Mouse (Mus musculus): Measurements from ENCODE around the gene Ddr2. TPM values are rescaled to one million over a fixed set of nuclear protein-coding genes. Genes with fewer than 3 reads are reported as not detected.
A peak's percentile ranks its signal among the peaks of the same experiment; 100 is the strongest.

Gene Ddr2
- polyA plus RNA-seq, 1 experiment from 2014 or later, result 1.1 TPM

DNA sequence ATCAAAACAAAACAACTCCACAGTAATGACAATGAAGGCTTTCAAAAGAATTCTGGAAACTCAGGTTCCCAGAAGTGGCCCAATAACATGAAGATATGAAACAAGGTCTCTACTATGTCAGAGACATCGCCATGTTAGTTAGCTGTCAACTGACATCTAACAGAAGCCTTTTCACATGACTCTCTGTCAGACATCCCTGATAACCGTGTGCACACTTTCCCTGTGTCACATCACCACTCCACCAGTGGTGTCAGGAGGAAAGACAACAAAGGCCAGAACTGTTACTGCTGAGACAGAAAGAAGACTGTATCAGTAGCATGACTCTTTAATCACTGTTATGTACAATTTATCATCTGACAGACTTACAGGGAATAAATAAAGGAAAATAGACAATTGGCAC is 138.6 kb downstream of the Ddr2 start:
- no peak overlapping the region for H3K27ac ChIP-seq (replicated peaks)
- no peaks in the 10 kb centered on the region for H3K9me3 ChIP-seq (replicated peaks)
- H3K36me3 ChIP-seq (replicated peaks), result no peaks in the 10 kb centered on the region

DNA sequence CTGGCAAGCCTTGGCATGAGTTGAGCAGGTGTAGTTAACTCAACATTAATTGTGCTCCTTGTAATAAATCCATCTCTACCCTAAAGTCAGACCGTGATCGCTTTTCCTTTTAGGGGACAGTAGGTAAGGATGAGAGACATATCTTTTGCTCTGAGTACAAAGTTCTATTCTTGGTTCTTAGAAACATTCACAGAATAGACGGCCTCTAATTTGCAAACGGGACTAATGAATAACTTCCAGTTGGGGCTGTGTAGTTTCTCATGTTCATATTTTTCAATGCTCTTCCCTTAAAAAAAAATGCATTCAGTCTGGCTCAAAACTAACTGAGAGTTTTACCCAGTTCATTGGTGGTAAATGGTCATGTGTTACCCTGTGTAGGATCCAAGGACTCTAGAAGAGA is 139.6 kb downstream of the Ddr2 start:
- Histone ChIP-seq H3K36me3 (replicated peaks) (no peaks in the 10 kb centered on the region), H3K4me2 (no peak overlapping the region), H3K27ac (replicated peaks) (no peak overlapping the region), H3K4me1 (replicated peaks) (peaks cover 12% of the 10 kb centered on the region), H3K9ac (no peak overlapping the region), H3K27me3 (no peaks in the 10 kb centered on the region), H3K4me3 (replicated peaks) (no peak overlapping the region), H3K9me3 (replicated peaks) (no peaks in the 10 kb centered on the region)
- ATAC-seq (ENCODE audit: insufficient read depth), result no peak
- WGBS (ENCODE audit: insufficient replicate concordance), result 80% methylated on average over 4 of the region's 4 CpGs

More for the DNA sequence above, 138.6 kb downstream of the Ddr2 start:
- Histone ChIP-seq H3K9ac (no peak overlapping the region), H3K27me3 (no peaks in the 10 kb centered on the region), H3K4me1 (replicated peaks) (peaks cover 12% of the 10 kb centered on the region), H3K4me2 (no peak overlapping the region), H3K4me3 (replicated peaks) (no peak overlapping the region)
- no peak for ATAC-seq (ENCODE audit: insufficient read depth)
- 63% methylated on average over 2 of the region's 2 CpGs for WGBS (ENCODE audit: insufficient replicate concordance)

GRCm38 (mm10) chr1:169969516-169969886 is 141.1 kb downstream of the Ddr2 start:
- WGBS (ENCODE audit: insufficient replicate concordance), result 2% methylated on average over 6 of the region's 9 CpGs
- H3K4me3 ChIP-seq (replicated peaks), result peak overlapping the region; percentile 66
- H3K9me3 ChIP-seq (replicated peaks), result no peaks in the 10 kb centered on the region
- no peaks in the 10 kb centered on the region for H3K27me3 ChIP-seq
- peak overlapping the region; percentile 54 for H3K9ac ChIP-seq
- peak overlapping the region; percentile 68 for H3K27ac ChIP-seq (replicated peaks)
- H3K4me2 ChIP-seq, result peak overlapping the region; percentile 90
- peaks cover 9% of the 10 kb centered on the region; the same call in 1 of the 2 replicates for H3K36me3 ChIP-seq (replicated peaks)
- peak; percentile 26 for ATAC-seq (ENCODE audit: insufficient read depth)
- H3K4me1 ChIP-seq (replicated peaks), result peaks cover 12% of the 10 kb centered on the region

- no peaks in the 10 kb centered on the region for H3K27me3 ChIP-seq
- H3K4me3 ChIP-seq (replicated peaks), result peak within 1 kb of the TSS; percentile 66
- WGBS (ENCODE audit: insufficient replicate concordance), result under 1% methylated on average over 48 of the region's 48 CpGs
Observed at GRCm38 (mm10) chr1:169968792-169969515, 141.6 kb downstream of the Ddr2 start, which contains the start of gene Hsd17b7. TSS of gene Hsd17b7 (minus strand) at chr1:169969241.

DNA sequence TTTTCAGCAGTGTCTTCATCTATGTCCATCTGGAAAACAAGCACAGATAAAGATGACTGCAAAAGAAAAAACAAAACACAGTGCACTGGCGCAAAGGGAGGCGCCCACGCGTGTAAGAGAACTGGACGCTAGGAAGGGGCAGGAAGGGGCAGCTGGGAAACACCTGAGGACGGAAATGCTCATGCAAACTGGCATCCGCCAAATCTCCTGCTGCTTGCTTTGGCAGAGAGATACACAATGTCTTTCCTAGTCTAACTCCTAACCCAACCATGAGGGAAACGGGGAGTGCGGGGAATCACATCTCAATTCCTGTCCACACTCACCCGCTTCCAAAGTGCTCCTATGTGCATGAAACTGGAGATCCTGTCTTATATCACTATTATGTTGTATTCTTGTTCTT is 157.5 kb downstream of the Ddr2 start:
- Histone ChIP-seq H3K4me1 (replicated peaks) (no peaks in the 10 kb centered on the region), H3K4me2 (no peak overlapping the region), H3K9ac (no peak overlapping the region), H3K36me3 (replicated peaks) (peaks cover 21% of the 10 kb centered on the region; the same call in 1 of the 2 replicates), H3K27me3 (no peaks in the 10 kb centered on the region), H3K9me3 (replicated peaks) (no peaks in the 10 kb centered on the region), H3K4me3 (replicated peaks) (no peak overlapping the region), H3K27ac (replicated peaks) (no peak overlapping the region)
- 84% methylated on average over 10 of the region's 10 CpGs for WGBS (ENCODE audit: insufficient replicate concordance)
- no peak for ATAC-seq (ENCODE audit: insufficient read depth)

More at GRCm38 (mm10) chr1:169968792-169969515, 141.6 kb downstream of the Ddr2 start, which contains the start of gene Hsd17b7:
- peak within 1 kb of the TSS; percentile 68 for H3K27ac ChIP-seq (replicated peaks)
- H3K9me3 ChIP-seq (replicated peaks), result no peaks in the 10 kb centered on the region
- H3K4me1 ChIP-seq (replicated peaks), result peaks cover 12% of the 10 kb centered on the region
- peak; percentile 100 for ATAC-seq (ENCODE audit: insufficient read depth)
- peak within 1 kb of the TSS; percentile 90 for H3K4me2 ChIP-seq
- H3K36me3 ChIP-seq (replicated peaks), result peaks cover 9% of the 10 kb centered on the region; the same call in 1 of the 2 replicates
- peak within 1 kb of the TSS; percentile 54 for H3K9ac ChIP-seq

DNA sequence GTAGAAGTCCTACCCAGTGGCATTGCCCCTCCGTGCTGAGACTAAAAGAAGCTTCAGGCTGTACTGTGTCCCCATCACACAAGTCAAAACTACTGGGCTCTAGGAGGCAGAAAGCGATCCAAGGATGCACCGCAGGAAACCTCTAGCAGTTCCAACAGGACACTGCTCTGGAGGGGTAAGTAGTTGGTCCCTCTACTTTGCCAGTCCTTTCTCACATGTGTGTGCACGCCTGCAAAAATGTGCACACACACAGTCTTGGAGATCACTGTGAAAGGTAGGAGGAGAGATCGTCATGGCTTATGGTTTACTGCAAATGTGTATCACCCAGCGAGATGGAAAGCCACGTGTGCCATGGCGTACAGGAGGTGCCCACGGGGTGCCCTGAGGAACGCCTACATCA is 157.9 kb downstream of the Ddr2 start:
- H3K9ac ChIP-seq, result no peak overlapping the region
- ATAC-seq (ENCODE audit: insufficient read depth), result no peak
- no peak overlapping the region for H3K4me2 ChIP-seq
- no peaks in the 10 kb centered on the region for H3K9me3 ChIP-seq (replicated peaks)
- H3K4me3 ChIP-seq (replicated peaks), result no peak overlapping the region
- H3K4me1 ChIP-seq (replicated peaks), result no peaks in the 10 kb centered on the region
- H3K27ac ChIP-seq (replicated peaks), result no peak overlapping the region
- 81% methylated on average over 10 of the region's 10 CpGs for WGBS (ENCODE audit: insufficient replicate concordance)
- H3K36me3 ChIP-seq (replicated peaks), result peaks cover 16% of the 10 kb centered on the region; the same call in 1 of the 2 replicates
- no peaks in the 10 kb centered on the region for H3K27me3 ChIP-seq

- 84% methylated on average over 6 of the region's 6 CpGs for WGBS (ENCODE audit: insufficient replicate concordance)
- Histone ChIP-seq H3K36me3 (replicated peaks) (peaks cover 15% of the 10 kb centered on the region; the same call in 1 of the 2 replicates), H3K4me2 (no peak overlapping the region), H3K9me3 (replicated peaks) (no peaks in the 10 kb centered on the region), H3K9ac (no peak overlapping the region), H3K4me1 (replicated peaks) (no peaks in the 10 kb centered on the region), H3K27ac (replicated peaks) (no peak overlapping the region), H3K27me3 (no peaks in the 10 kb centered on the region), H3K4me3 (replicated peaks) (no peak overlapping the region)
- no peak for ATAC-seq (ENCODE audit: insufficient read depth)
Observed at GRCm38 (mm10) chr1:169951561-169951960, 159.0 kb downstream of the Ddr2 start.

DNA sequence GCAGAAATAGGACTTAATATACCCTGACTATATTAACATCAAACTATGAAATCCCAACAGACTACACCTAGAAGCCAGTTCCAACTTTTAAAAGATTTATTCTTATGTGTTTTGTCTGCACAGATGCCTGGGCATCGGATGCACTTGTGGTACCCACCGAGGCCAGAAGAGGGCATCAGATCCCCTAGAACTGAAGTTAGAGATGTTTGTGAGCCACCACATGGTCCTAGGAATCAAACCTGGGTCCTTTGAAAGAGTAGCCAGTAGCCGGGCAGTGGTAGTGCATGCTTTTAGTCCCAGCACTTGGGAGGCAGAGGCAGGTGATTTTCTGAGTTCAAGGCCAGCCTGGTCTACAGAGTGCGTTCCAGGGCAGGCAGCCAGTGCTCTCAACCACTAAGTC is 159.9 kb downstream of the Ddr2 start:
- Histone ChIP-seq H3K36me3 (replicated peaks) (peaks cover 12% of the 10 kb centered on the region; the same call in 1 of the 2 replicates), H3K4me3 (replicated peaks) (no peak overlapping the region), H3K27ac (replicated peaks) (no peak overlapping the region), H3K4me2 (no peak overlapping the region), H3K27me3 (no peaks in the 10 kb centered on the region), H3K4me1 (replicated peaks) (no peaks in the 10 kb centered on the region), H3K9me3 (replicated peaks) (no peaks in the 10 kb centered on the region), H3K9ac (no peak overlapping the region)
- no peak for ATAC-seq (ENCODE audit: insufficient read depth)
- WGBS (ENCODE audit: insufficient replicate concordance), result 70% methylated on average over 4 of the region's 4 CpGs

- H3K27ac ChIP-seq (replicated peaks), result no peak overlapping the region
- H3K9ac ChIP-seq, result no peak overlapping the region
- peaks cover 9% of the 10 kb centered on the region; the same call in 1 of the 2 replicates for H3K36me3 ChIP-seq (replicated peaks)
- no peak for ATAC-seq (ENCODE audit: insufficient read depth)
- H3K4me1 ChIP-seq (replicated peaks), result no peaks in the 10 kb centered on the region
- H3K27me3 ChIP-seq, result no peaks in the 10 kb centered on the region
- H3K9me3 ChIP-seq (replicated peaks), result no peaks in the 10 kb centered on the region
- WGBS (ENCODE audit: insufficient replicate concordance), result 57% methylated on average over 7 of the region's 7 CpGs
- no peak overlapping the region for H3K4me2 ChIP-seq
- no peak overlapping the region for H3K4me3 ChIP-seq (replicated peaks)
Observed at GRCm38 (mm10) chr1:169949981-169950380, 160.6 kb downstream of the Ddr2 start.

DNA sequence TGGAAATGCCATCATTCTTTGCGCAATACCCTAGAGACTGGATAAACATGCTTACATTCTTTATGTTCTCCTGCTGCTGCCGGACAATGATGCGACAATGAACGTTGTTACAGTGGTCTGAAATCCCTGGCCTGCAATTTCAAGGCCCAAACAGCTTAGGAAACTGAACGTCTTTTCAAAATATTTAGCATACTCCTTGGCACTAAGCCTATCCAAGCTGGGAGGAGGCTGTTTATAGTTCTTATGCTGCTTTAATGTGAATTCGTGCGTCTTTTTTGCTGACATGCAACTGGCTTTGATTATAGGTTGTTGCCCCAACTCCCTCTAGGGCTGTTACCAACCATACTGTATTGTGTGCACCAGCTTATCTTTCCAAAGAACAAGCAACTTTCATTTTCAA is 161.7 kb downstream of the Ddr2 start:
- H3K4me2 ChIP-seq, result no peak overlapping the region
- H3K9ac ChIP-seq, result no peak overlapping the region
- ATAC-seq (ENCODE audit: insufficient read depth), result no peak
- no peaks in the 10 kb centered on the region for H3K9me3 ChIP-seq (replicated peaks)
- no peaks in the 10 kb centered on the region for H3K4me1 ChIP-seq (replicated peaks)
- H3K27me3 ChIP-seq, result no peaks in the 10 kb centered on the region
- no peak overlapping the region for H3K27ac ChIP-seq (replicated peaks)
- 73% methylated on average over 7 of the region's 7 CpGs for WGBS (ENCODE audit: insufficient replicate concordance)
- H3K36me3 ChIP-seq (replicated peaks), result peaks cover 9% of the 10 kb centered on the region; the same call in 1 of the 2 replicates
- H3K4me3 ChIP-seq (replicated peaks), result no peak overlapping the region

DNA sequence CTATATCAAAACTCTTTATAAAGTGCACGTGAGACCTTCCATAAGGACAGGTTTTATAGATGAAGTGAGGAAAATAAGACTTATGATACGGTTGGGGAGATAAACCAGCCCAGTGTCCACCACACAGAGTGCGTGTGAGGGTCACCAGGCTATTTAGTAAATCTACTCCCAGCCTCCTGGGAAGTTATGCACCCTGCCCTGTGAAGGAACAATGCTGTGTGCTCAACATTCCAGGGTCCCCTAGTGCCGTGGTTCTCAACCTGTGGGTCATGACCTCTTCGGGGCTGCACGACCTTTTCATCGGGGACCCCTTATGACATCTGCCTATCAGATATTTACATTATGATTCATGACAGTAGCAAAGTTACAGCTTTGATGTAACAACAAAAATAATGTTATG is 162.3 kb downstream of the Ddr2 start:
- H3K9ac ChIP-seq, result no peak overlapping the region
- no peak overlapping the region for H3K4me3 ChIP-seq (replicated peaks)
- H3K9me3 ChIP-seq (replicated peaks), result no peaks in the 10 kb centered on the region
- 70% methylated on average over 7 of the region's 7 CpGs for WGBS (ENCODE audit: insufficient replicate concordance)
- peaks cover 9% of the 10 kb centered on the region; the same call in 1 of the 2 replicates for H3K36me3 ChIP-seq (replicated peaks)
- no peaks in the 10 kb centered on the region for H3K27me3 ChIP-seq
- no peak overlapping the region for H3K4me2 ChIP-seq
- H3K4me1 ChIP-seq (replicated peaks), result no peaks in the 10 kb centered on the region
- no peak overlapping the region for H3K27ac ChIP-seq (replicated peaks)
- ATAC-seq (ENCODE audit: insufficient read depth), result no peak

Data from liver, embryonic 15.5 days (tissue).